Mouse (Mus musculus): ENCODE data around the gene Hsd3b1. TPM values are rescaled to one million over a fixed set of nuclear protein-coding genes. Genes with fewer than 3 reads are reported as not detected.
"Not testable (repeated sequence)": the region's sequence is repeated elsewhere in the genome, so short reads cannot be mapped to it uniquely, and the experiment has no call there.

Gene Hsd3b1
- total RNA-seq, 2 experiments from 2014 or later, result not detected

- no peak overlapping the region for H3K27ac ChIP-seq
- no peak for TF ChIP-seq CTCF (conservative IDR thresholded peaks at IDR 0.05)
- H3K4me3 ChIP-seq, result no peak overlapping the region
- DNase-seq (ENCODE audit: low spot score in 2 of 2), result no peak
Measured at GRCm38 (mm10) chr3:98853051-98853450, 6.5 kb downstream of the Hsd3b1 start.

GRCm38 (mm10) chr3:98852631-98853030 lies 7.0 kb downstream of the Hsd3b1 start:
- TF ChIP-seq CTCF (conservative IDR thresholded peaks at IDR 0.05), result no peak
- DNase-seq (ENCODE audit: low spot score in 2 of 2), result no peak

GRCm38 (mm10) chr3:98851853-98852252 lies 7.7 kb downstream of the Hsd3b1 start:
- Histone ChIP-seq H3K4me3 (no peak overlapping the region), H3K27ac (no peak overlapping the region)
- TF ChIP-seq CTCF (conservative IDR thresholded peaks at IDR 0.05), result no peak
- DNase-seq (ENCODE audit: low spot score in 2 of 2), result no peak

More at GRCm38 (mm10) chr3:98852631-98853030, 7.0 kb downstream of the Hsd3b1 start:
- Histone ChIP-seq H3K27ac (no peak overlapping the region), H3K4me3 (no peak overlapping the region)

DNA sequence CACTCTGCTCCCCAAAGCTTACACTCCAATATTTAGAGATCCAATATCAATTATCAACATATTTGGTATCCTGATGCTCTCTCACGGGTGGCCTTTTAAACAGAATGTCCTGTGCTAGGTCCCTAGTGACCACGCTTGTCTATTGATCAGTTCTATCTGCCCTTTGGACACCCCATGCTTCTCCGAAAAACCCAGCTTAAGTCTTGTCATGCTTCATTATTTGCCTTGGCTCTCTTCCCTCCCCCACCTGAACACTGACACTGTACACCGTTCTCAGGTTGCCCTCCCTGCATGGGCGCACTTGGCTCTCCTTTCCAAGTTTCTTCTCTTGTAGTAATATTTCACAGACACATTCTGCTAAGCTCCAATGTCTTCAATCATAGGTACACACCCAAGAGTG lies 9.3 kb downstream of the Hsd3b1 start:
- no peak for TF ChIP-seq CTCF (conservative IDR thresholded peaks at IDR 0.05)

DNA sequence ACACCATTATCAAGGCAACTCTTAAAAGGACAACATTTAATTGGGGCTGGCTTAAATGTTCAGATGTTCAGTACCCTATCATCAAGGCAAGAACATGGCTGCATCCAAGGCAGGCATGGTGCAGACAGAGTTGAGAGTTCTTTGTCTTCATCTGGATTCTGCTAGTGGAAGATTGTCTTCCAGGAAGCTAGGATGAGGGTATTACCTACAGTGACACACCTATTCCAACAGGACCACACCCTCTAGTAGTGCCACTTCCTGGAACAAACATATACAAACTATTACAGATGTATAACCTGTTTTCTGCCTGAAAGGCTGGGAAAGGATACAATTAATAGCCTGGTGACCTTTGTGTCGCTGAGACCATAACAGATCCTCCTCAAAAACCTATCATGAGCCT lies 10.7 kb downstream of the Hsd3b1 start:
- no peak for DNase-seq (ENCODE audit: low spot score in 2 of 2)
- TF ChIP-seq CTCF (conservative IDR thresholded peaks at IDR 0.05), result no peak

More for the DNA sequence above, 9.3 kb downstream of the Hsd3b1 start:
- no peak overlapping the region for H3K27ac ChIP-seq
- DNase-seq (ENCODE audit: low spot score in 2 of 2), result no peak
- H3K4me3 ChIP-seq, result no peak overlapping the region

GRCm38 (mm10) chr3:98814101-98814670 lies 45.4 kb downstream of the Hsd3b1 start, which contains the start of gene Hsd3b6:
Gene Hsd3b6 (minus strand): TSS chr3:98814443.
- Histone ChIP-seq H3K27ac (no peak within 1 kb of the TSS), H3K4me3 (no peak within 1 kb of the TSS)
- TF ChIP-seq CTCF (conservative IDR thresholded peaks at IDR 0.05), result no peak
- no peak for DNase-seq (ENCODE audit: low spot score in 2 of 2)

More for the DNA sequence above, 10.7 kb downstream of the Hsd3b1 start:
- Histone ChIP-seq H3K27ac (no peak overlapping the region), H3K4me3 (no peak overlapping the region)

GRCm38 (mm10) chr3:98812653-98813052 lies 46.9 kb downstream of the Hsd3b1 start:
- DNase-seq (ENCODE audit: low spot score in 2 of 2); H3K27ac ChIP-seq; H3K4me3 ChIP-seq: not testable (repeated sequence)

DNA sequence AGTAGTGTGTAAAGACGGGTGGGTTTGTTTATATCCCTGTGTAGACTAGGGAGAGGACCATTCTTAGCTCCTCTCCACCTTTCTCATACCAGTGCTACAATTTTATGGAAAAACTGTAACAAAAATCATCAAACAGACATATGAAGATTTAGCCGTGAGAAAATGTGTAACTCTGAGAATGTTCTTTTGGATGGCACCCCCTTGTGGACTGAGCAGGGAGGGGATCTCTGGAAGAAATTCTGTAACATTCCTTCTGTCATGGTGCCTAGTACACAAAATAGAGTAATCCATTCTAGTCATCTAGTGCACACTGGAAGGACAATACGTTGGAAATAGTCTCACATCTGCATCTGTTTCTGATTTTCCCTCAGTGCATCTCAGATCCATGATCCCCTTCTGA lies 54.6 kb downstream of the Hsd3b1 start:
- not testable (repeated sequence) for DNase-seq (ENCODE audit: low spot score in 2 of 2); H3K27ac ChIP-seq; H3K4me3 ChIP-seq
- TF ChIP-seq CTCF (conservative IDR thresholded peaks at IDR 0.05), result peak; percentile 43

Other genes starting within 250 kb of the Hsd3b1 start
- not detected for gene Hsd3b5, start 229.5 kb downstream of the Hsd3b1 start, total RNA-seq (2021)
- under 1 TPM in 1 of 2 experiments, not detected in 1; 0.10 TPM for gene Hsd3b2, start 135.3 kb downstream of the Hsd3b1 start, total RNA-seq (2021)
- not detected for gene Hsd3b3, start 96.7 kb downstream of the Hsd3b1 start, total RNA-seq (2021)
- gene Hsd3b6, start 45.4 kb downstream of the Hsd3b1 start, total RNA-seq (2021), result not detected
- not detected for gene Hao2, start 33.4 kb upstream of the Hsd3b1 start, total RNA-seq (2021)

Data from layer of hippocampus, adult 2 months (tissue).